Mouse (Mus musculus) forebrain, embryonic 16.5 days (tissue): ENCODE results near the gene Fam104a. TPM values are rescaled to one million over a fixed set of nuclear protein-coding genes. Genes with fewer than 3 reads are reported as not detected.

Experiments used
- ATAC-seq: fragments of 200-750 bp; cut with Nextera tagmentation; 2 replicates; pipeline ENCODE4 v1.8.0; 2017; ENCODE audit warnings: mild to moderate bottlenecking, moderate library complexity
- H3K27ac ChIP-seq: fragments of 300-500 bp; sonication (generic); 2 replicates; pipeline ENCODE4 v1.5.1; 2014; ENCODE audit warnings: low read length, control low read depth
- H3K27me3 ChIP-seq: fragments of 300-500 bp; sonication (generic); replicated peaks from 2 replicates; pipeline ENCODE4 v1.6.1; 2014; ENCODE audit warnings: low read length; ENCODE audit not compliant: control insufficient read depth, insufficient read depth
- H3K36me3 ChIP-seq: fragments of 300-500 bp; sonication (generic); 2 replicates; pipeline ENCODE4 v1.6.1; 2014; ENCODE audit not compliant: control insufficient read depth, insufficient read depth
- H3K4me1 ChIP-seq: fragments of 300-500 bp; sonication (generic); replicated peaks from 2 replicates; pipeline ENCODE4 v1.6.1; 2014; ENCODE audit warnings: low read length; ENCODE audit not compliant: control insufficient read depth, insufficient read depth
- H3K4me2 ChIP-seq: fragments of 300-500 bp; sonication (generic); 2 replicates; pipeline ENCODE4 v1.6.1; 2014; ENCODE audit warnings: mild to moderate bottlenecking, low read length, control low read depth
- H3K4me3 ChIP-seq: fragments of 300-500 bp; sonication (generic); replicated peaks from 2 replicates; pipeline ENCODE4 v1.5.1; 2014; ENCODE audit warnings: mild to moderate bottlenecking, low read length, control low read depth
- H3K9ac ChIP-seq: fragments of 300-500 bp; sonication (generic); replicated peaks from 2 replicates; pipeline ENCODE4 v1.6.1; 2014; ENCODE audit warnings: low read depth, low read length, control low read depth
- H3K9me3 ChIP-seq: fragments of 300-500 bp; sonication (generic); 2 replicates; pipeline ENCODE4 v1.6.1; 2016; ENCODE audit warnings: low read length; ENCODE audit not compliant: control insufficient read depth
- WGBS: fragments of 180-500 bp; shearing (Covaris S2); extraction: QIAGEN DNeasy Blood & Tissue Kit; methylation state at CpG from one replicate; pipeline ENCODE4 v1.1.7; 2014; 5-methylcytosine and 5-hydroxymethylcytosine counted together
- polyA plus RNA-seq: library from polyadenylated mRNA; unstranded; fragments of >200 nt; fragmentation: Nextera tagmentation; extraction: Ambion mirVana; gene quantifications from 2 replicates; pipeline ENCODE4 v1.2.1, GENCODE M21; 2015

Gene Fam104a
- polyA plus RNA-seq, 1 experiment from 2014 or later: 43.0 TPM

DNA sequence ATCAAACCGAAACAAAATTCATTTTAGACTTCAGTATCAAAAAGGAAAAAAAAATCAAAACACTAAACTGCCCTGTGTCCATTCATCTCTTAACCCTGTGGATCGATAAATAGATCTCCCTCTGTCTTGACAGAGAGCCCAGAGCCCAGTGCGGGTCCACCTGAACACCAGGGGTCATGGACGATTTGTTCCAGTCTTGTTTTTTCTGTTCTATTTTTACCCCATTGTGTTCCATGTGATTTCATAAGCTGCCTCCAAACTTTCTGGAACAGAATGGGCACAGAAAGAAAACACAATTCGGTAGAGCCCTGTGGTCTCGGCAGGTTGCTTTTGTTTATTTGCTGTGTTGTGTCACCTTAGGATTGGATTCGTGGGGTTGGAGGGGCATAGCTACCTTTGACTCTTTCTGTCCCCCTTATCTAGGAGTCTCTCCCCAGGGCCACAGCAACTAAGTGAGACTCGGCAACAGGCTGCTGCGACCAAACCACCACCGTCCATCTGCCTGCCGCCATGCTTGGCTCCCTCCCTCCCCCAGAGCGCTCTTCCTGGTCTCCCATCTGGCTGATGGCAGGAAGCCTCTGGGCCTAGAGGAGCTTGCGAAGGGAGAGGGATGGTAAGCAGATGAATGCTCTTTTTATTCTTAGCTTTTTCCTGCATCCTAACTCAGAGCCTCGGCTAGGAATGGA, 38.6 kb upstream of the Fam104a start:
- no peak overlapping the region for H3K4me3 ChIP-seq
- ATAC-seq: 0 out of 2 replicates have a peak, but pooled peaks have one; percentile 43

DNA sequence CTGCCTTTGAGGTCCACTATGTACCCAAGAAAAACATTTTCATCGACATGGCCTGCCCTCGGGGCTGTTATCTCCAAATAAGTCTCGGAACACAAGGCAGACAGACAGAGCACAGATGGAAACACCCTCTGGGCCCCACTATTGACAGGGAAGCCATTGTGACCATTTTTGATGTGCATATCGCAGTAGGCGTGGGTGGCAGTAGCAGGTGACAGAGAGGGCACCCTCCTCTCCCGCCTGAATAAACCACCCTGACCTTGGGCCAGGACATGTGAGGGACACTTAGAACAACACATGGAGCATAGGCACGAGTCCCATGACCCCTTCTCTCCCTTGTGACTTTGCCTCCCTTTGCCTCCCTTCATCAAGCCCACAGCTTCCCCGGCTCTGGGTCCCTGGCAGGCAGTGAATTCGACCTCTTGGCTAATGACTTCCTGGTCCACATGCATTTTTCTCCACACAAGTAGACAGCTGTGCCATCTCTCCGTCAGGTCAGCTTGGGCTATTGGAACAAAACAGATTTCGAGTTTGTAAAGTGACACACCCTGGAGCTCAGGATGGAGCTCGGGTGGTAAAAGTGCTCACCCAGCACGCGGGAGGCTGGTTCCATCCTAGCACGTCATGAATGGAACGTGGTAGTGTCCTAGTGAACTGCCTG, 33.9 kb upstream of the Fam104a start:
- H3K4me2 ChIP-seq: no peak overlapping the region
- H3K36me3 ChIP-seq: no peaks in the 10 kb centered on the region
- 75% methylated on average over 16 of the region's 16 CpGs for WGBS
- no peak overlapping the region for H3K4me3 ChIP-seq
- H3K9ac ChIP-seq: no peak overlapping the region
- H3K27me3 ChIP-seq: no peaks in the 10 kb centered on the region
- H3K4me1 ChIP-seq: peaks cover 3% of the 10 kb centered on the region; the same call in 1 of the 2 replicates
- no peak for ATAC-seq
- no peak overlapping the region for H3K27ac ChIP-seq
- no peaks in the 10 kb centered on the region for H3K9me3 ChIP-seq

More for the DNA sequence above, 38.6 kb upstream of the Fam104a start:
- no peak overlapping the region for H3K27ac ChIP-seq
- peaks cover 11% of the 10 kb centered on the region for H3K36me3 ChIP-seq
- no peaks in the 10 kb centered on the region for H3K9me3 ChIP-seq
- no peaks in the 10 kb centered on the region for H3K27me3 ChIP-seq
- H3K4me2 ChIP-seq: no peak overlapping the region
- H3K4me1 ChIP-seq: peaks cover 21% of the 10 kb centered on the region
- H3K9ac ChIP-seq: no peak overlapping the region
- 67% methylated on average over 14 of the region's 14 CpGs for WGBS

DNA sequence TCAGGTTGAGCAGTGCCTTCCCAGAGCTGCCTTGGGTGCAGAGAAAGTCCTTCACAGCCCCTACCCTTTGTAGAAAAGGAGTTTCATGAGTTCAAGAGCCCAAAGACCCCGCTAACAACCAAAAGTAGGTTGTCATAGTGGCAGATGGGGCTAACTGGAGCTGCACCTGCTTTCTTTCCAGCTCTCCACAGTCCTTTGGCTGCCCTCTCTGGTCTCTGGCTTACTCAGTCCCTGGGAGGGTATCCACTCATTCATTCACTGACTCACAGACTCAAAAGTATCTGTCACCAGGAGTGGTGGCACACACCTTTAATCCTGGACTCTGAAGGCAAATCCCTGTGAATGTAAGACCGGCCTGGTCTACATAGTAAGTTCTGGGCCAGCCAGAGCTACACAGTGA, 32.2 kb upstream of the Fam104a start:
- Histone ChIP-seq H3K27ac (no peak overlapping the region), H3K27me3 (no peaks in the 10 kb centered on the region), H3K4me3 (no peak overlapping the region), H3K36me3 (no peaks in the 10 kb centered on the region), H3K4me1 (no peaks in the 10 kb centered on the region), H3K9me3 (no peaks in the 10 kb centered on the region), H3K4me2 (no peak overlapping the region), H3K9ac (no peak overlapping the region)
- 86% methylated on average over 2 of the region's 2 CpGs for WGBS
- ATAC-seq: no peak

DNA sequence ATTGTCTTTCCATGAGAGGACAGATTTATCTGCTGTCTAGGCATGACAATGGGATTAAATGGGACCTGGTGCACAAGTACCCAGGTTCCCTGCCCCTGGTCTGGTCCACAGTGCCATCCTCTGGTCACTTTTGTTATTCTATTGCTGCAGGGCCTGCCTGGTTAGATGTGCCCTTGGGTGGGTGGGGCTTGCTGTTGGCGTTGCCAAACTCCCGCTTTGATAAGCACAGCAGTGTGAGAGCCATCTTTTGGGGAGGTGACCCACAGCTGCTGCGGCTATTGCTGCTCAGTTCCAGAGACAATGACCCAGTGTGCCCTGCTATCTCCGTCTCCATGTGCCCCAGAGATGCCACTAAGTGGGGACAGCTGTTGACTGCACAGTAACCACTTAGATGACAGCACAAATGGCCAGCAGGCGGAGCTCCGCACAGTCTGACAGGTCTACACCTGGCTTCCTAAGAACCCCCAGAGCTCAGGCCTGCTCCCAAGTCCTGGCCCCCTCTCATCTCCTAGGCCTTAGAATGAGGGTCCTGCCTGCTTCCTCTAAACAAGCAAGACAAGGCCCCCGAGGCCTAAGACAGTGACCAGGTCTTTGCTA, 31.2 kb upstream of the Fam104a start:
- WGBS: 76% methylated on average over 7 of the region's 7 CpGs
- Histone ChIP-seq H3K4me2 (no peak overlapping the region), H3K4me1 (peaks cover 7% of the 10 kb centered on the region), H3K36me3 (no peaks in the 10 kb centered on the region), H3K4me3 (no peak overlapping the region), H3K27me3 (no peaks in the 10 kb centered on the region), H3K9ac (no peak overlapping the region), H3K9me3 (no peaks in the 10 kb centered on the region), H3K27ac (no peak overlapping the region)
- ATAC-seq: no peak

DNA sequence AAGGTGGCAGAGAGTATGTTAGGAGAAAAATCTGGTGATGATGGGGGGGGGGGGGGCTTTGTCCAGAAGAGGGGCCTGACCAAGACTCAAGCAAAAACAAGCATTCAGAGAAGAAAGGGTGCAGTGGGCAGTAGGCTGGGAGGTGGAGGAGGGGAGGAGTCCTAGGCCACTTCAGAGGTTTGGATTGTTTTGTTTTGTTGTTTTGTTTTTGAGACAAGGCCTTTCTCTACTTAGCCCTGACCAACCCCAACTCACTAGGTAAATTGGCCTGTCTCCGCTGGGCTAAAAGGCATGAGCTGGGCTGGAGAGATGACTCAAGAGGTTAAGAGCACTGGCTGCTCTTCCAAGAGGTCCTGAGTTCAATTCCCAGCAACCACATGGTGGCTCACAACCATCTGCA, 27.1 kb upstream of the Fam104a start:
- Histone ChIP-seq H3K27ac (no peak overlapping the region), H3K27me3 (no peaks in the 10 kb centered on the region), H3K36me3 (0 out of 2 replicates have a peak, but pooled peaks cover 4% of the 10 kb centered on the region), H3K4me3 (no peak overlapping the region), H3K4me1 (peaks cover 14% of the 10 kb centered on the region), H3K9me3 (no peaks in the 10 kb centered on the region), H3K4me2 (no peak overlapping the region), H3K9ac (no peak overlapping the region)
- no peak for ATAC-seq
- WGBS: 45% methylated on average over 1 of the region's 1 CpGs

DNA sequence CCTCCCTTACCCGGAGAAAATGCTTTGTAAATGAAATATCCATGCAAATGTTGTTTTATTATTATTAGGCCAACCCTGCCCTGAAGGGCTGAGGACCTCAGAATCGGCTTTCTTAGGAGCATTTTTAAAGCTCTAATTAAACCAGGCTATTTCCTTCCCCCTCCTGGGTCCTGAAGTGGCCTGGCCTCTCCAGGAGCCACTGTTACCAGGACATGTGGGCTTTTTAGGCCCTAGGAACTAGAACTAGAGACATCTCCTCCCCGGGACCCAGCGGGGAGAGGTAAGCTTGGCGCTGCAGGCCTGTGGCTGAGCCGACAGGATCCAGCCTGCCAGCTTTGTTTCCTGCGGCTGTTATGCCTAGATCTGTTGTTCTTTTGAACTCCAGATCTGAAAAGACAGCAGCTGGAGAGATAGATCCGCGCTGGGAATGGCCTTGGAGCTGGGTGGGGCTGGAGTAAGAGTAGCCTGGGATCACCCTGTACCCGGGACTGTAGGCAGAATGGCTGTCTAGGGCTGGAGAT, 26.4 kb upstream of the Fam104a start:
- no peaks in the 10 kb centered on the region for H3K27me3 ChIP-seq
- 0 out of 2 replicates have a peak, but pooled peaks cover 4% of the 10 kb centered on the region for H3K36me3 ChIP-seq
- H3K4me3 ChIP-seq: no peak overlapping the region
- H3K4me2 ChIP-seq: no peak overlapping the region
- 3% methylated on average over 10 of the region's 10 CpGs for WGBS
- H3K27ac ChIP-seq: no peak overlapping the region; the same call in 1 of the 2 replicates
- H3K9ac ChIP-seq: peak overlapping the region; percentile 8; the same call in 1 of the 2 replicates
- peaks cover 14% of the 10 kb centered on the region for H3K4me1 ChIP-seq
- ATAC-seq: peak; percentile 29
- H3K9me3 ChIP-seq: no peaks in the 10 kb centered on the region

DNA sequence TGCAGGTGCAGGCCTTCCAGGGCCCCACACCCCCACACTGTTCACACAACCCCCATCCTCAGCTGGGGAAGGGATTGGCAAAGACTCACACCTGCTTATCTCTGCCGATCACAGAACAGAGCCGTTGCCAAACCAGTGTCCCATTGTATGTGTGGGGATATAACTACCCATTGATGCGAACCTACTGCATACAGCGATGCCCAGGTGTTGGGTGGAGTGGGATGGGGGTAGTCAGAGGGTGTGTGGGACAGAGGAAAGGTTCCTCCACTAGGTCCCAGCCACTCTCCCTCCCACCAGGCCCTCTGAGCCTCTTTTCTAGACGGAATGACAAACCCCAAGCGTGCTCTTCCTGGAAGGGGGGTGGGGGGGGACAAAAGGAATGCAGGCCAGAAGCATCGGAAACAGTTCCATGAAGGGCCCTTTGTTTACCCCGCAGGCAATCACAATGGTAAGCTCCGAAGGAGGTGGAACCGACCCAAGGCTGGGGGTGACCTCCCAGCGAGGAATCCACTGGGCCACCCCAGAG, 25.8 kb upstream of the Fam104a start, which contains the start of gene Cpsf4l:
TSS of gene Cpsf4l (minus strand) at position 287 of the 526 bp plus-strand sequence.
- ATAC-seq: peak; percentile 45
- Histone ChIP-seq H3K27ac (no peak within 1 kb of the TSS; the same call in 1 of the 2 replicates), H3K9ac (peak within 1 kb of the TSS; percentile 8; the same call in 1 of the 2 replicates), H3K36me3 (0 out of 2 replicates have a peak, but pooled peaks cover 4% of the 10 kb centered on the region), H3K27me3 (no peaks in the 10 kb centered on the region), H3K4me1 (peaks cover 14% of the 10 kb centered on the region), H3K4me3 (no peak within 1 kb of the TSS), H3K4me2 (no peak within 1 kb of the TSS), H3K9me3 (no peaks in the 10 kb centered on the region)
- 1% methylated on average over 11 of the region's 11 CpGs for WGBS

DNA sequence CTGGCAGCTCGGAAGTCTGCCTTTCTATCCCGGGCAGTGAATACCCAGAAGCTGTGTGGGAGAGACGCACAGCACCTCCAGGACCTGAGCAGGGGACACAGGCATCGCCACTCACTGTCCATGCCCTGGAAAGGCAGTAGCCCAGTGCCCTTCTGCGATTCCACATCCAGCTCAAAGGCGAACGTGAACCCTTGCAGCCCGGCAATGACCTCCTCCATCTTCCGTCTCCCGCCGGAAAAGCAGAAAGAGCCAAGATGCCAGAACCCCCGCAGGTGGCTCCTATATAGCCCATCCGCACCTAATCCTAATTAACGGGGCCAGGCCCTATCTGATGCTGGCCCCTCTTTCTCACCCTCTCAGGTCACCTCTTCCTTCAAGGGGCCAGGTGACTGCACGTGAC, 25.3 kb upstream of the Fam104a start:
- Histone ChIP-seq H3K36me3 (0 out of 2 replicates have a peak, but pooled peaks cover 4% of the 10 kb centered on the region), H3K9me3 (no peaks in the 10 kb centered on the region), H3K4me3 (no peak overlapping the region), H3K27ac (no peak overlapping the region), H3K4me2 (no peak overlapping the region), H3K27me3 (no peaks in the 10 kb centered on the region), H3K9ac (no peak overlapping the region), H3K4me1 (peaks cover 14% of the 10 kb centered on the region)
- WGBS: 14% methylated on average over 15 of the region's 15 CpGs
- ATAC-seq: no peak
